Mouse (Mus musculus) Patski (cell line): ENCODE results near the gene Gtpbp4. TPM values are rescaled to one million over a fixed set of nuclear protein-coding genes. Genes with fewer than 3 reads are reported as not detected.

Source experiments
- ATAC-seq: fragments of 100-300 bp; one replicate; pipeline ENCODE4 v1.8.0; 2021
- CTCF ChIA-PET: fragments of 350-600 bp; sonication (Branson Sonifier 250); formaldehyde crosslinking; loops from one replicate; lab custom pipeline; 2022; ENCODE audit warnings: inconsistent platforms; lab: Charles Lee
- POLR2A ChIA-PET: fragments of 350-600 bp; sonication (Branson Sonifier 250); formaldehyde crosslinking; loops from one replicate; lab custom pipeline; 2022; ENCODE audit warnings: antibody characterized with exemption, inconsistent platforms; lab: Charles Lee
- DNase-seq: peaks from one replicate; pipeline ENCODE4 v3.0.0-alpha.2; 2011; ENCODE audit warnings: low read depth, low spot score
- H3K27me3 ChIP-seq: fragments of 371-371 bp; one replicate; pipeline ENCODE4 v1.5.1; 2021
- CTCF ChIP-seq: fragments of 100-300 bp; IDR thresholded peaks from one replicate; pipeline ENCODE4 v1.5.1; 2021
- in situ Hi-C: fragments of 300-500 bp; cut with MboI; formaldehyde crosslinking; loops from 3 replicates; pipeline ENCODE4 v1.11.1; 2018; ENCODE audit warnings: low pct_unique_long_range_greater_than_20kb, mixed read lengths
- polyA plus RNA-seq: library from polyadenylated mRNA; unstranded; gene quantifications from one replicate; pipeline ENCODE4 v1.2.3, GENCODE M21; 2021

The Gtpbp4 gene
- 67.2 TPM for polyA plus RNA-seq

DNA sequence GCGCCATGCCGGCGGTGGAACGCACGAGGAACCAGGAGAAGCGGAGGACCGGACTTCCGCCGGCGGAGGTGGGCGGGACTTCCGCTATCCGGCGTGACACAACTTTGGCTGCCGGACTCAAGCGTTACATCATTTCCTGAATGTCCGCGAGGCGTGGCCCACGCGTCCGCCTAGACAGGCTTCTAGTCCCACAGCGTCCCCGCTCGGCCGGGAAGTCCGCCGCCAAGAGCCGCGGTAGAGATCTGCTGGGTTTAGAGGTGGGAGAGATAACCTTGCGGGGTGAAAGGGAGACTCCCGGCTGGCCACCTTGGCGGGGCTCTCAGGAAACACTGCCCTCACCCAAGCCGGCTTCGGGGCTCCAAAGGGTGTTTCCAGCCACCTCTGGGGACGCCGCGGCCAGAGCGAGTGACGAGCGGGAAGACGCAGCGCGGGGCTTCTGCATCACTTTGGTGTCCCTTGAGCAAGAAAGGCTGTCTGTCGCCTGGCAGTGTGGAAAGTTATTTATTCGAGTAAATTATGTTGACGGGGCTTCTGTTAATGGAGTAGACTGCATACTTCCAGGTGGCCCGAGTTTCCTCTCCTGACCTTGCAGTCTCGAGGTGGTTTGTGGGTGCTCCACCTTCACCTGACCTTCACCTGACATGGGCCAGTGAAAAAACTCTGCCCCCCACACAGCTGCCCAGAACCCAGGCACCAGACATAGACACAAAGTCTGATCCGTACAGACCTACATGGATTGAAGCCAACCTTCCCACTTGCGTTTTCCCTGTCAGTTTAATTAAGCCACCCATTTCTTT, at the start of gene Gtpbp4:
Gtpbp4 (minus strand) TSS at position 94 of the 797 bp plus-strand sequence.
- CTCF ChIA-PET = no interaction called here
- in situ Hi-C loops = loop anchor here (5.0 to 10.0 kb wide), 2 partner anchors 96 to 169 kb away; partner anchors contain the start of gene Larp4b
- peak; percentile 96 for TF ChIP-seq CTCF
- ATAC-seq = peak; percentile 96
- DNase-seq = peak; percentile 77
- no peaks in the 10 kb centered on the region for H3K27me3 ChIP-seq
- POLR2A ChIA-PET = interaction anchor here (1.2 kb wide), 1 partner anchor 97 kb away, joined by 3 read pairs; the partner anchor contains the start of gene Larp4b

GRCm38 (mm10) chr13:9044731-9045130, 48.8 kb upstream of the Gtpbp4 start:
- ChIA-PET CTCF (interaction anchor here (1.3 kb wide), 1 partner anchor 15 kb away, joined by 3 read pairs; no protein-coding TSS in a partner anchor), POLR2A (no interaction called here)
- no peak for TF ChIP-seq CTCF
- DNase-seq = no peak
- ATAC-seq = no peak
- in situ Hi-C loops = loop anchor here (5.0 kb wide), 1 partner anchor 33 kb away; no protein-coding TSS in a partner anchor
- no peaks in the 10 kb centered on the region for H3K27me3 ChIP-seq

- POLR2A ChIA-PET = interaction anchor here (0.6 kb wide), 2 partner anchors 21 to 38 kb away, joined by 3 to 4 read pairs; no protein-coding TSS in a partner anchor
Measured at GRCm38 (mm10) chr13:9043289-9044049, 47.6 kb upstream of the Gtpbp4 start.

DNA sequence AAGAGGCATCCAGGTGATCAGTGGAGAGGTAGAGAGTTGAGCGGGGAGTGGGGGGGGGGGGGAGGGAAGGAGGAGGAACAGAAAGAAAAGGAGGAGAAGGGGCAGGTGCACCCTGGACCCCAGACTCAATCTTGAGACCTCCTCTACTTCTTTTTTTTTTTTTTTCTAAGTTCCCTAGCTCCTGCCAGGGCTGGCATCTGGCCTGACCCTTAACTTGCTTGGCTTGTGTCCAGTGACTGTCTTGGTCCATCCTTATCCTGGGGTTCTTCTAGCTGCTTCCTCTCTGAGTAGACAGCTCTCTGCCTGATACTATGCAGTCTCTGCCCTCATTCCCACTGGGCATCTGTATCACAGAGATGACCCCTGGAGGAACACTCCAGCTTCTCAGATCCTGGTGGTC, 44.7 kb upstream of the Gtpbp4 start:
- ATAC-seq (no peak), DNase-seq (no peak)
- no peaks in the 10 kb centered on the region for H3K27me3 ChIP-seq
- CTCF ChIA-PET = no interaction called here
- in situ Hi-C loops = loop anchor here (5.0 kb wide), 1 partner anchor 37 kb away; no protein-coding TSS in a partner anchor
- POLR2A ChIA-PET = no interaction called here
- TF ChIP-seq CTCF = no peak

More at GRCm38 (mm10) chr13:9043289-9044049, 47.6 kb upstream of the Gtpbp4 start:
- CTCF ChIA-PET = interaction anchor here (1.1 kb wide), 1 partner anchor 19 kb away, joined by 3 read pairs; no protein-coding TSS in a partner anchor
- ATAC-seq (no peak), DNase-seq (no peak)
- in situ Hi-C loops = loop anchor here (5.0 kb wide), 1 partner anchor 34 kb away; no protein-coding TSS in a partner anchor
- no peak for TF ChIP-seq CTCF
- H3K27me3 ChIP-seq = no peaks in the 10 kb centered on the region

- ChIA-PET POLR2A (no interaction called here), CTCF (no interaction called here)
- peak; percentile 91 for ATAC-seq
- peak; percentile 59 for DNase-seq
- in situ Hi-C loops = no loop called here
- no peaks in the 10 kb centered on the region for H3K27me3 ChIP-seq
- no peak for TF ChIP-seq CTCF
Measured at GRCm38 (mm10) chr13:9031996-9032661, 36.2 kb upstream of the Gtpbp4 start.

DNA sequence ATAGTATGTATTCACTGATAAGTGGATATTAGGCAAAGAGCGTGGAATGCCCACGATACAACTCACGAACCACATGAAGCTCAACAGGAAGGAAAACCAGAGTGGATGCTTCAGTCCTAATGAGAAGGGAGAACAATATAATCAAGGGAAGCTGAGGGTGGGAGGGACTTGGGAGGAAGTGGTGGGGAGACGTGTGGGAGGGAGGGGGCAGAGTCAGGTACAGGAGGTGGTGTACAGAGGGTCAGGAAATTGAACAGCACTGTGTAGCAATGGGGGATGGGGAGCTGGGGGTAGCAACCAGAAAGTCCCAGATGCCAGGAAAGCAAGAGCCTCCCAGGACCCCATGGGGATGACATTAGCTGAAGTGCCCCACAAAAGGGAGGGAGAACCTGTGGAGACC, 34.5 kb upstream of the Gtpbp4 start:
- no peak for ATAC-seq
- DNase-seq = no peak
- CTCF ChIA-PET = no interaction called here
- H3K27me3 ChIP-seq = no peaks in the 10 kb centered on the region
- in situ Hi-C loops = no loop called here
- no peak for TF ChIP-seq CTCF
- POLR2A ChIA-PET = no interaction called here

DNA sequence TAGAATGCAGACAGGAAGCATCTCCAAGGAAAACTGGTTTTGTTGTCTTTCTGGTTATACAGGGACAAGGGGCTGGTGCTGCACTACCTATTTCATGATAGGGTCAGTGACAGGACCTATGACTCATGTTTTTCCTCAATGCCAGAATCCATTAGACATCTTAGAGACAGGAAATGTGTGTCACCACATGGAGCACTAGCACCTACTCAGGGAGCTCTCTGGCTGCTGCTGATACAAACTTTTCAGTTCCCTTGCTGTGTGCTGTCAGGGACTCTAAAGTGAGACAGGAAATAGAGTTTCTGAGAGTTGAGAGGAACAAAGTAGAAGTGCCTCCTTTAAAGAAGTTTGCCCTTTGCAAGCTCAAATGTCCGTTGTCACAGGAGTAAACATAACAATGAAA, 31.4 kb upstream of the Gtpbp4 start:
- ChIA-PET POLR2A (no interaction called here), CTCF (interaction anchor here (0.8 to 0.9 kb wide), 2 partner anchors 9 to 13 kb away, joined by 3 read pairs; no protein-coding TSS in a partner anchor)
- ATAC-seq (no peak), DNase-seq (no peak)
- in situ Hi-C loops = no loop called here
- H3K27me3 ChIP-seq = no peaks in the 10 kb centered on the region
- no peak for TF ChIP-seq CTCF

GRCm38 (mm10) chr13:9022623-9023022, 26.7 kb upstream of the Gtpbp4 start:
- DNase-seq (no peak), ATAC-seq (no peak)
- TF ChIP-seq CTCF = no peak
- no peaks in the 10 kb centered on the region for H3K27me3 ChIP-seq
- in situ Hi-C loops = no loop called here
- ChIA-PET POLR2A (no interaction called here), CTCF (no interaction called here)

DNA sequence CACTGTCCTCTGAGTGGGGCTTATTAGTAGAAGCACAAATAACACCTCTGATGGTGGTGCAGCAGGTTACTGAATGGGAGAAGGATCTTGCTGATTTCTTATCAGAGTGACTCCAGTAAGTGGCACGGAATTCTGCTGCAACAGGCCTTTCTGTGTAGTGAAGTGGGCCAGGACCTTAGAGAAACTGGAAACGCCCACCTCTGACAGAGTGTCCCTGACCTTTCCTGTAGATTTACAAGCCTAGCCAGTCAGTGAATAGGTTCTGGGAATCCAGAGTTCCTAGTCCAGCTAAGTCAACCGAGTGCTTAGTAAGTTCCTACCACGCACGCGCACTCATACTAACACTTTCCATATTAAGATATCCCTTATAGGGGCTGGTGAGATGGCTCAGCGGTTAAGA, 25.7 kb upstream of the Gtpbp4 start:
- in situ Hi-C loops = no loop called here
- ChIA-PET CTCF (no interaction called here), POLR2A (no interaction called here)
- H3K27me3 ChIP-seq = no peaks in the 10 kb centered on the region
- ATAC-seq (no peak), DNase-seq (no peak)
- TF ChIP-seq CTCF = no peak

DNA sequence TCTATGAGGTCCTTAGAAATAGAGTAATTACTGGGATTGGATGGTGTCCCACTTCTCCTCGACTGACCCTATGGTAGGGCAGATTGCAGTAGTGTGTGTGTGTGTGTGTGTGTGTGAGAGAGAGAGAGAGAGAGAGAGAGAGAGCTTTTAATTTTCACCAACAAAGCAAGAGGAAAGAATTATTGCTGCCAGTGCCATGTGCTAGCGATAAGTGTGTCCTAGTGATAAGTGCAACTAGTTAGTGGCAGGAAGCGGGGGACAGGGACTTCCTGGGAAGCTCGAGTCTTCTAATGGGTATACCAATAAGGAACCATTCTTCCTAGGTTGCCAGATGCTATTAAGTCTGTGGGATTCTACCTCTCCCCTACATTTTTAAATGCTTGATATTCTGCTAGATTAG, 23.8 kb upstream of the Gtpbp4 start:
- ChIA-PET CTCF (no interaction called here), POLR2A (interaction anchor here (0.7 kb wide), 1 partner anchor 28 kb away, joined by 3 read pairs; no protein-coding TSS in a partner anchor)
- H3K27me3 ChIP-seq = no peaks in the 10 kb centered on the region
- TF ChIP-seq CTCF = no peak
- ATAC-seq (no peak), DNase-seq (no peak)
- in situ Hi-C loops = no loop called here
